Mouse (Mus musculus): ENCODE measurements around the gene Ppara.
"Not testable (repeated sequence)": the region's sequence is repeated elsewhere in the genome, so short reads cannot be mapped to it uniquely, and the experiment has no call there.

Ppara gene

GRCm38 (mm10) chr15:85768991-85769390 lies 34.2 kb downstream of the Ppara start:
- DNase-seq: no peak

GRCm38 (mm10) chr15:85771306-85772121 lies 36.7 kb downstream of the Ppara start:
- DNase-seq: peak; percentile 80

- DNase-seq: no peak
These were observed 37.5 kb downstream of the Ppara start for GRCm38 (mm10) chr15:85772146-85772740.

- no peak for DNase-seq
These were observed 39.6 kb downstream of the Ppara start for GRCm38 (mm10) chr15:85774419-85774818.

- no peak for DNase-seq
These were observed 40.2 kb downstream of the Ppara start for GRCm38 (mm10) chr15:85775001-85775400.

- no peak for DNase-seq
These were observed 41.5 kb downstream of the Ppara start for GRCm38 (mm10) chr15:85776241-85776640.

GRCm38 (mm10) chr15:85776771-85777170 lies 42.0 kb downstream of the Ppara start:
- peak; percentile 85 for DNase-seq

- not testable (repeated sequence) for DNase-seq
These were observed 44.1 kb downstream of the Ppara start for GRCm38 (mm10) chr15:85778891-85779290.

GRCm38 (mm10) chr15:85783146-85783545 lies 48.4 kb downstream of the Ppara start:
- no peak for DNase-seq

GRCm38 (mm10) chr15:85784341-85784740 lies 49.6 kb downstream of the Ppara start:
- DNase-seq: no peak

GRCm38 (mm10) chr15:85786711-85787110 lies 51.9 kb downstream of the Ppara start:
- DNase-seq: no peak

- no peak for DNase-seq
These were observed 52.7 kb downstream of the Ppara start for GRCm38 (mm10) chr15:85787482-85787881.

- DNase-seq: no peak
These were observed 53.3 kb downstream of the Ppara start for GRCm38 (mm10) chr15:85788051-85788450.

GRCm38 (mm10) chr15:85788633-85789032 lies 53.9 kb downstream of the Ppara start:
- DNase-seq: peak; percentile 54

GRCm38 (mm10) chr15:85791449-85791848 lies 56.7 kb downstream of the Ppara start:
- no peak for DNase-seq

GRCm38 (mm10) chr15:85792819-85793218 lies 58.0 kb downstream of the Ppara start:
- DNase-seq: no peak

GRCm38 (mm10) chr15:85795516-85795915 lies 60.7 kb downstream of the Ppara start:
- no peak for DNase-seq

- no peak for DNase-seq
These were observed 63.9 kb downstream of the Ppara start for GRCm38 (mm10) chr15:85798676-85799075.

GRCm38 (mm10) chr15:85802931-85803330 lies 68.1 kb downstream of the Ppara start:
- DNase-seq: no peak

GRCm38 (mm10) chr15:85806886-85807285 lies 72.1 kb downstream of the Ppara start:
- no peak for DNase-seq

- no peak for DNase-seq
These were observed 72.6 kb downstream of the Ppara start for GRCm38 (mm10) chr15:85807404-85807803.

- DNase-seq: no peak
These were observed 73.2 kb downstream of the Ppara start for GRCm38 (mm10) chr15:85808031-85808430.

GRCm38 (mm10) chr15:85808434-85808833 lies 73.7 kb downstream of the Ppara start:
- peak; percentile 51 for DNase-seq

GRCm38 (mm10) chr15:85809091-85809490 lies 74.3 kb downstream of the Ppara start:
- no peak for DNase-seq

GRCm38 (mm10) chr15:85810462-85810805 lies 75.7 kb downstream of the Ppara start:
- no peak for DNase-seq

All from kidney, adult 11 months (tissue).